Mouse (Mus musculus): ENCODE measurements around the gene Tamm41. TPM values are rescaled to one million over a fixed set of nuclear protein-coding genes. Genes with fewer than 3 reads are reported as not detected.

Tamm41 gene
- polyA plus RNA-seq, 1 experiment = 42.8 TPM

DNA sequence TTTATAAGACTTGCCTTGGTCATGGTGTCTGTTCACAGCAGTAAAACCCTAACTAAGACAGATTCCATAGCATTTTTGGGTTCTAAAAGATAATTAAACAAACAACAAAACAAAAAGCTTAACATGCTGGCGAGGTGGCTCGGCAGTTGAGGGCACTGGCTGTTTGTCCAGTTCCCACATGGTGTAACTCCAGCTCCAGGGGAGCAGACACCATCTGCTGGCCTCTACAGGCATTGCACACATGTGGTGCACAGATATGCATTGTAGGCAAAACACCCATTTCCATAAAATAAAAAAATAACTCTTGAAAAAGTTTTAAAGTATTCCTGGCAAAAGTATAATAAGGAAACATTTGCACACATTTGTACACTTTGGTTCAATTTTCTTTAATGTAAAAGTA, 7.6 kb downstream of the Tamm41 start:
- H3K36me3 ChIP-seq (ENCODE audit: control insufficient read depth, insufficient read depth, low read length) = peaks cover 6% of the 10 kb centered on the region
- TF ChIP-seq POLR2A (IDR thresholded peaks at IDR 0.05; ENCODE audit: control insufficient read depth, extremely low read depth, insufficient read depth, low read length, poor library complexity) (no peak), CTCF (IDR thresholded peaks at IDR 0.05; ENCODE audit: borderline replicate concordance, control insufficient read depth, extremely low read depth, insufficient read depth, low read length, poor library complexity) (no peak)
- DNase-seq = no peak
- H3K4me3 ChIP-seq (ENCODE audit: control insufficient read depth, insufficient read depth, low read length) = no peak overlapping the region
- no peak overlapping the region for H3K27ac ChIP-seq (ENCODE audit: control insufficient read depth, insufficient read depth, low read length)
- H3K27me3 ChIP-seq (ENCODE audit: control insufficient read depth, insufficient read depth, low read length) = no peaks in the 10 kb centered on the region
- 91% methylated on average over 2 of the region's 2 CpGs for WGBS
- no peaks in the 10 kb centered on the region for H3K4me1 ChIP-seq (replicated peaks; ENCODE audit: control insufficient read depth, insufficient read depth, low read length)

DNA sequence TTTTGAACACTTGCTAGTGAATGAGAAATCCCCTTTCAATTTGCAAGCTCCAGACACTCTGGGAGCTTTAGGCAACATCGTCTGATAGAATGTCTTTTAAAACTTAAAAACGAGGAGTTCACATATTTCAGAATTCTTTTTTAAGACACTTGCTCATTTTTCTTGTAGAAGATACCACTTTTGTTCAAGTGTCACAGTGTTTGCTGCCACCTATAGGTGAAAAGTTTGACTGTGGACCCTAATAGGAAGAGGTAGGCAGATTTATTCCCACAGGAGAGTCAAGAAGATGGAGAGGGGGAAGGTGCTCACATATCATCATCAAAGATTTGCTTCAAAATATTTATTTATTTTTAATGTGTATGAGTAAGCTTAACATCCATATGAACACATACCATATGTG, 8.4 kb downstream of the Tamm41 start:
- no peak for TF ChIP-seq POLR2A (IDR thresholded peaks at IDR 0.05; ENCODE audit: control insufficient read depth, extremely low read depth, insufficient read depth, low read length, poor library complexity)
- no peak for TF ChIP-seq CTCF (IDR thresholded peaks at IDR 0.05; ENCODE audit: borderline replicate concordance, control insufficient read depth, extremely low read depth, insufficient read depth, low read length, poor library complexity)
- no peak overlapping the region for H3K27ac ChIP-seq (ENCODE audit: control insufficient read depth, insufficient read depth, low read length)
- no peaks in the 10 kb centered on the region for H3K27me3 ChIP-seq (ENCODE audit: control insufficient read depth, insufficient read depth, low read length)
- DNase-seq = no peak
- 73% methylated on average over 2 of the region's 2 CpGs for WGBS
- no peak overlapping the region for H3K4me3 ChIP-seq (ENCODE audit: control insufficient read depth, insufficient read depth, low read length)
- H3K4me1 ChIP-seq (replicated peaks; ENCODE audit: control insufficient read depth, insufficient read depth, low read length) = no peaks in the 10 kb centered on the region
- peaks cover 13% of the 10 kb centered on the region for H3K36me3 ChIP-seq (ENCODE audit: control insufficient read depth, insufficient read depth, low read length)

DNA sequence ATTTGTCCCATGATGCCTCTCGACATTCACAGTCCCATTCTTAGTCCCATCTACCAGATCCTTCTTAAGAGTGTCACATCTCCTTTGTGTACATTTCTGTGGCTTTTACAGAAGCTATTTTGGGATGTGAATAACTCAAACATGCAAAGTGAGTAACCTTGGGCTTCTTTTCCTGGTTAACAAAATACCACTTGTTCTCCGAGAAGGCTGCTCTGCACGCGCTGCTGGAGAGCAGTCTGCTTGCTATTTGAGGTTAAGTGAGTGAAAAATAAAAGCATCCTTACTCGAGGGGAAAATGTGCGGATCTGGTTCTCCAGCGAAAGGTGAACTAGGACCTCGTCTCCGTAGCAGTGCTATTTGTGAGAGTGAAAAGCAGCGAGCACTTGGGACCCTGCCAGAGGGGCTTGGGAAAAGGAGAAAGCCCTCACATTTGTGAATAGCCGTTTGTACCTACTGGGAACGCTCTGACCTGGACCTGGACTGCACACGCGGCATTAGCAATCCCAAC, 10.1 kb downstream of the Tamm41 start:
- H3K27ac ChIP-seq (ENCODE audit: control insufficient read depth, insufficient read depth, low read length) = no peak overlapping the region
- TF ChIP-seq POLR2A (IDR thresholded peaks at IDR 0.05; ENCODE audit: control insufficient read depth, extremely low read depth, insufficient read depth, low read length, poor library complexity) (no peak), CTCF (IDR thresholded peaks at IDR 0.05; ENCODE audit: borderline replicate concordance, control insufficient read depth, extremely low read depth, insufficient read depth, low read length, poor library complexity) (no peak)
- H3K27me3 ChIP-seq (ENCODE audit: control insufficient read depth, insufficient read depth, low read length) = no peaks in the 10 kb centered on the region
- no peaks in the 10 kb centered on the region for H3K4me1 ChIP-seq (replicated peaks; ENCODE audit: control insufficient read depth, insufficient read depth, low read length)
- H3K36me3 ChIP-seq (ENCODE audit: control insufficient read depth, insufficient read depth, low read length) = peaks cover 18% of the 10 kb centered on the region
- 97% methylated on average over 14 of the region's 14 CpGs for WGBS
- no peak overlapping the region for H3K4me3 ChIP-seq (ENCODE audit: control insufficient read depth, insufficient read depth, low read length)
- no peak for DNase-seq

DNA sequence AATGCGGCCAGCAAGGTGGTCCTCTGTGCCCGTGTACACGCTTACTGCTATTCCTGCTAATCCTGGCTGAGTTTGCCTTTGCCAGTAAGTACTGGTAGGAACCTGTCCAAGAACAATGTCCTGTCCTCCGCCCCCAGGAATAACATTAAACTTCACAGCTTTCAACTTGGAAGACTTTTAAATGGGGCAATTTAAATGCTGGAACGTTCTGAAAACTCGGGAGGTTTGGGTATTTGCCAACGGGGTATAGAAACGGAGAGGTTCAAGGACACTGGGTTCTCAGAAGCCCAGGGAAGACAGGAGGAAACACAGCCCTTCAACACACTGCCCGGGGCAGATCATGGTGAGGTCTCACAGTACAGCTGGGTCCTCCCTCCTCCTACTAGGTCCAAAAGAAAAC, 14.8 kb downstream of the Tamm41 start:
- no peaks in the 10 kb centered on the region for H3K4me1 ChIP-seq (replicated peaks; ENCODE audit: control insufficient read depth, insufficient read depth, low read length)
- no peak overlapping the region for H3K4me3 ChIP-seq (ENCODE audit: control insufficient read depth, insufficient read depth, low read length)
- no peak overlapping the region for H3K27ac ChIP-seq (ENCODE audit: control insufficient read depth, insufficient read depth, low read length)
- TF ChIP-seq CTCF (IDR thresholded peaks at IDR 0.05; ENCODE audit: borderline replicate concordance, control insufficient read depth, extremely low read depth, insufficient read depth, low read length, poor library complexity) (no peak), POLR2A (IDR thresholded peaks at IDR 0.05; ENCODE audit: control insufficient read depth, extremely low read depth, insufficient read depth, low read length, poor library complexity) (no peak)
- no peak for DNase-seq
- peaks cover 22% of the 10 kb centered on the region for H3K36me3 ChIP-seq (ENCODE audit: control insufficient read depth, insufficient read depth, low read length)
- WGBS = 97% methylated on average over 9 of the region's 9 CpGs
- no peaks in the 10 kb centered on the region for H3K27me3 ChIP-seq (ENCODE audit: control insufficient read depth, insufficient read depth, low read length)

DNA sequence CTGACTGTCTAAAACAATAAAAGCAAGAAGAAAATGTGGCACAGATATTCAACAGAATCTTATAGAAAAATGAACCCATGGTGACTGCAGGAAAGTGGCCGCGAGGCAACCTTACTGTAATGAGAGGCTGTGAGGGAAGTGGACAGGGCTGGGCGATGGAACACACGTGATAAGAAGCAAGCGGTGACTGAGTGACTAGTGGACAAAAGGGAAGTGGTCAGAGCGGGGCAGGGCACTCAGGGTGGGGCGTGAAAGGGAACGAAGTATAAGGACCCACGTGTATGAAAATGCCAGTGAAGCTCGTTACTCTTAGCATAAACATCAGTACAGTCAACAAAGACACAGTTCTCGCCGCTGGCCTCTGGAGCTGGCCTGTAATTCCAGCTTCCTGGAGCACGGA, 22.2 kb downstream of the Tamm41 start:
- Histone ChIP-seq H3K4me1 (replicated peaks; ENCODE audit: control insufficient read depth, insufficient read depth, low read length) (no peaks in the 10 kb centered on the region), H3K27ac (ENCODE audit: control insufficient read depth, insufficient read depth, low read length) (no peak overlapping the region), H3K27me3 (ENCODE audit: control insufficient read depth, insufficient read depth, low read length) (no peaks in the 10 kb centered on the region), H3K36me3 (ENCODE audit: control insufficient read depth, insufficient read depth, low read length) (peaks cover 8% of the 10 kb centered on the region; the same call in 1 of the 2 replicates), H3K4me3 (ENCODE audit: control insufficient read depth, insufficient read depth, low read length) (no peak overlapping the region)
- WGBS = 88% methylated on average over 13 of the region's 13 CpGs
- no peak for DNase-seq
- no peak for TF ChIP-seq POLR2A (IDR thresholded peaks at IDR 0.05; ENCODE audit: control insufficient read depth, extremely low read depth, insufficient read depth, low read length, poor library complexity)

DNA sequence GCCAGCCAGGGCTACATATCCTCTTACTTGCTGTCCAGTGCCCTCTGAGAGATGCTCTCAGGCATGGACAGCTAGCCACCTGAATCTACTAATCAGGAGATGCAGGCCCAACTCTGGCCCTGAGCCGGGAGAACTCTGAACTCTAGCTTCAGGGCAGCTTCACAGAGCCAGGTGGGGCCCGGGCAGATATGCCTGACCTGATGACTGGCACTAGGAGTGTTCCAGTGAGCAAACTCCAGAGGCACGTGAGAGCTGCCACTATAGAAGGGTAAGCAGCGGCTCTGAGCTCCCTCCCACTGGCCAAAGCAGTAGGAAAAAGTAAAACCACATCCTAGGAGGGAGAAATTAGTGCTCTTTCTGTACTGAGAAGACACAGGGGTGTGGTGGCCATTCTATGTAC, 24.1 kb downstream of the Tamm41 start:
- no peak overlapping the region for H3K4me3 ChIP-seq (ENCODE audit: control insufficient read depth, insufficient read depth, low read length)
- H3K4me1 ChIP-seq (replicated peaks; ENCODE audit: control insufficient read depth, insufficient read depth, low read length) = no peaks in the 10 kb centered on the region
- TF ChIP-seq CTCF (IDR thresholded peaks at IDR 0.05; ENCODE audit: borderline replicate concordance, control insufficient read depth, extremely low read depth, insufficient read depth, low read length, poor library complexity) = no peak
- no peak for TF ChIP-seq POLR2A (IDR thresholded peaks at IDR 0.05; ENCODE audit: control insufficient read depth, extremely low read depth, insufficient read depth, low read length, poor library complexity)
- WGBS = 98% methylated on average over 4 of the region's 4 CpGs
- H3K36me3 ChIP-seq (ENCODE audit: control insufficient read depth, insufficient read depth, low read length) = peaks cover 7% of the 10 kb centered on the region; the same call in 1 of the 2 replicates
- H3K27ac ChIP-seq (ENCODE audit: control insufficient read depth, insufficient read depth, low read length) = no peak overlapping the region
- H3K27me3 ChIP-seq (ENCODE audit: control insufficient read depth, insufficient read depth, low read length) = no peaks in the 10 kb centered on the region
- no peak for DNase-seq

DNA sequence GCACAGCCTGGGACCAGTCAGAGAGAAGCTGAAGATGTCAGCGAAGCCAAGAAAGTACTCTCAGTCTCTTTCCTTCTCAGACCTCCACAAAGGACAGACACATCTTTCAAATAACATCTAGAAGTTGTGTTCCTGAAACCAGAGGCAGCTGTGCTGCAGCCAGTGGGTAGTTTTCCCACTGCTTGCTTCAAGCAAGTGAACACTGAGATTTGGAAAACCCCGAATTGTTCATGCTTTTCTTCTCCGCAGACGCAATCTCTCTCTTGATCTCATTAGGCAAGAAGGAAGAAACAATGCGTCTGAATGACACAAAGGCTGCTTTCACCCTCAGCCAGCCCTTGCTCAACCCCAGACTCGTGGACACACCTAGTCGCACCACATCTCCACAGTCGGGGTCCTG, 25.9 kb downstream of the Tamm41 start:
- Histone ChIP-seq H3K27me3 (ENCODE audit: control insufficient read depth, insufficient read depth, low read length) (no peaks in the 10 kb centered on the region), H3K27ac (ENCODE audit: control insufficient read depth, insufficient read depth, low read length) (no peak overlapping the region), H3K36me3 (ENCODE audit: control insufficient read depth, insufficient read depth, low read length) (peaks cover 7% of the 10 kb centered on the region; the same call in 1 of the 2 replicates), H3K4me3 (ENCODE audit: control insufficient read depth, insufficient read depth, low read length) (no peak overlapping the region), H3K4me1 (replicated peaks; ENCODE audit: control insufficient read depth, insufficient read depth, low read length) (no peaks in the 10 kb centered on the region)
- WGBS = 92% methylated on average over 8 of the region's 8 CpGs
- no peak for DNase-seq
- no peak for TF ChIP-seq CTCF (IDR thresholded peaks at IDR 0.05; ENCODE audit: borderline replicate concordance, control insufficient read depth, extremely low read depth, insufficient read depth, low read length, poor library complexity)
- TF ChIP-seq POLR2A (IDR thresholded peaks at IDR 0.05; ENCODE audit: control insufficient read depth, extremely low read depth, insufficient read depth, low read length, poor library complexity) = no peak

Data from thymus, adult 2 months (tissue).